Mouse (Mus musculus): ENCODE data around the gene Ybx3.

Gene Ybx3

DNA sequence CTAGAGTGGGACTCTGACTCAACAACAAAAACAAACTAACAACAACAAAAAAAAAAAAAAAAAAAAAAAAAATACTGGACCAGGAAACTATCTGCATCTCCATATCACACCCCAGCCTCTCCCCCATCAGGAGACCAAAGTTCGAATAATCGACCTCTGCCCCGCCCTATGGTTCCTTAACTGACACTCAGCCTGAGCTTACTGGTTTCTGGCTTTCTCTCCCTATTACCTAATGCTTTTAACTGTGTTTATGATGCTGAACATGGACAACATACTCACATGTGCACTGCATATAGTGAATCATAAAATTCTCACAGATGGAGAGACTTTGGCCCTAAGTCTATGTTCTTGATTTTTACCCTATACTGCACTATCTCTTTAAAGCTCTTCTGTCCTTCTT is 49.0 kb downstream of the Ybx3 start:
- no peak for DNase-seq (ENCODE audit: extremely low read depth, low read depth, low spot score)

DNA sequence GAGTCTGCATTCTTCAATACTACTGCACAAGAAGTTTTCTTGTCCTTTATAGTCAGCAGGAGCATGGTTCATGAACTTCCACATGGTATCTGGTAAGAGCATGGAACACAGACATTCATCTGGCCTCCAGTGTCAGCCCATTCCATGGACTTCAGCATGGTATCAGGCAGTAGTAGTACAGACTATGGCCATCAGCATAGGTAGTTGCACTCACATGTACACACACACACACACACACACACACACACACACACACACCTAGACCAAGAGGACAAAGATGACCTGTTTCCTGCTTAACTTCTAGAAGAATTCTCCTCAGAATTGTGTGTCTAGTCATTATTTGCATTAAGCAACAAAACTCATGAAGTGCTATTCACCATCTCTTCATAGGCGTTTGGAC is 49.5 kb downstream of the Ybx3 start:
- no peak for DNase-seq (ENCODE audit: extremely low read depth, low read depth, low spot score)

DNA sequence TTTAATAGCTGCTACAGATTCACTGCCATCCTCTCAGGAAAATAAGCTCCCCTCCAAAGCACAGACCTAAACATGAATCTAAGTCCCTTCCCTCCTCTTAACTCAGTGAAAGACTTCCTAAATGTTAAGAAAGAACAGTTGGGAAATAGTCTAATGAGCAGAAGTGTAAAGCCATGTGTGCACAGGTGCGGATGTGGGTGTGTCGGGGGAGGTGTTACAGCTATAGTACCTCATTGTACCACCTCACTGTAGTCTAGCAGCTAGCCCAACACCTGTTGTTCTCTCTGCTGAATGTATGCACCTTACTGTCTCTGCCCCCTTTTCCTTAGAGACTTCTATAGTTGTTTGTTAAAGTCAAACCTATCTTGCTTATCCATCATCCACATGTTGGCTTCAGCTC is 61.2 kb downstream of the Ybx3 start:
- peak; percentile 14 for DNase-seq (ENCODE audit: extremely low read depth, low read depth, low spot score)

- no peak for DNase-seq (ENCODE audit: extremely low read depth, low read depth, low spot score)
Observed at GRCm38 (mm10) chr6:131321854-131322639, 66.2 kb downstream of the Ybx3 start.

- no peak for DNase-seq (ENCODE audit: extremely low read depth, low read depth, low spot score)
Observed at GRCm38 (mm10) chr6:131316155-131317101, 71.8 kb downstream of the Ybx3 start.
